Mouse (Mus musculus) stomach, postnatal 0 days (tissue): ENCODE measurements around the gene Skap2. TPM values are rescaled to one million over a fixed set of nuclear protein-coding genes. Genes with fewer than 3 reads are reported as not detected.

Source experiments
- ATAC-seq: fragments of 200-750 bp; cut with Nextera tagmentation; 2 replicates; pipeline ENCODE4 v1.8.0; 2017; ENCODE audit not compliant: low FRiP score, low TSS enrichment
- DNase-seq: peaks from one replicate; pipeline ENCODE4 v3.0.0-alpha.2; 2016; ENCODE audit warnings: low spot score
- H3K27ac ChIP-seq: fragments of 300-500 bp; sonication (generic); replicated peaks from 2 replicates; pipeline ENCODE4 v1.5.1; 2014; ENCODE audit warnings: mild to moderate bottlenecking, control low read depth
- H3K27me3 ChIP-seq: fragments of 300-500 bp; sonication (generic); 2 replicates; pipeline ENCODE4 v1.6.1; 2014; ENCODE audit warnings: low read length; ENCODE audit not compliant: control insufficient read depth, insufficient read depth
- H3K36me3 ChIP-seq: fragments of 300-500 bp; sonication (generic); 2 replicates; pipeline ENCODE4 v1.6.1; 2014; ENCODE audit warnings: low read length, mixed read lengths; ENCODE audit not compliant: control insufficient read depth, insufficient read depth
- H3K4me1 ChIP-seq: fragments of 300-500 bp; sonication (generic); replicated peaks from 2 replicates; pipeline ENCODE4 v1.6.1; 2014; ENCODE audit warnings: antibody characterized with exemption; ENCODE audit not compliant: control insufficient read depth, insufficient read depth
- H3K4me2 ChIP-seq: fragments of 300-500 bp; sonication (generic); replicated peaks from 2 replicates; pipeline ENCODE4 v1.6.1; 2014; ENCODE audit warnings: low read depth, mild to moderate bottlenecking, control low read depth, moderate library complexity
- H3K4me3 ChIP-seq: fragments of 300-500 bp; sonication (generic); 2 replicates; pipeline ENCODE4 v1.5.1; 2014; ENCODE audit warnings: low read depth, low read length, control low read depth
- H3K9ac ChIP-seq: fragments of 300-500 bp; sonication (generic); 2 replicates; pipeline ENCODE4 v1.6.1; 2014; ENCODE audit warnings: mild to moderate bottlenecking, low read length, control low read depth, mixed read lengths
- H3K9me3 ChIP-seq: fragments of 300-500 bp; sonication (generic); 2 replicates; pipeline ENCODE4 v1.6.1; 2016; ENCODE audit warnings: low read length; ENCODE audit not compliant: control insufficient read depth
- CTCF ChIP-seq: IDR thresholded peaks from 2 replicates; pipeline ENCODE4 v1.5.1; 2016; ENCODE audit warnings: antibody characterized with exemption, low read depth, mild to moderate bottlenecking, moderate library complexity
- EP300 ChIP-seq: optimal IDR thresholded peaks from 2 replicates; pipeline ENCODE3; 2016; ENCODE audit warnings: antibody characterized with exemption
- WGBS: fragments of 180-500 bp; shearing (Covaris S2); extraction: QIAGEN DNeasy Blood & Tissue Kit; methylation state at CpG from one replicate; pipeline ENCODE4 v1.1.7; 2014; 5-methylcytosine and 5-hydroxymethylcytosine counted together
- polyA plus RNA-seq: library from polyadenylated mRNA; unstranded; fragments of >200 nt; fragmentation: Nextera tagmentation; extraction: Ambion mirVana; gene quantifications from 2 replicates; pipeline ENCODE4 v1.2.1, GENCODE M21; 2015

Gene Skap2
- polyA plus RNA-seq, 1 experiment from 2014 or later: 27.3 TPM

- no peaks in the 10 kb centered on the region for H3K9me3 ChIP-seq
- H3K27me3 ChIP-seq: no peaks in the 10 kb centered on the region
- DNase-seq (no peak), ATAC-seq (peak; percentile 35; the same call in 1 of the 2 replicates)
- TF ChIP-seq CTCF: 0 out of 2 replicates have a peak, but pooled peaks have one; percentile 11
- TF ChIP-seq EP300: peak; percentile 85
- H3K9ac ChIP-seq: no peak overlapping the region
- 31% methylated on average over 13 of the region's 13 CpGs for WGBS
- H3K4me3 ChIP-seq: no peak overlapping the region
- H3K36me3 ChIP-seq: no peaks in the 10 kb centered on the region
- peak overlapping the region; percentile 34; the same call in 1 of the 2 replicates for H3K4me2 ChIP-seq
- peak overlapping the region; percentile 59 for H3K27ac ChIP-seq
- H3K4me1 ChIP-seq: peaks cover 7% of the 10 kb centered on the region; the same call in 1 of the 2 replicates
Observed at GRCm38 (mm10) chr6:51881181-51881968, 131.0 kb downstream of the Skap2 start.

GRCm38 (mm10) chr6:51880778-51881177 lies 131.6 kb downstream of the Skap2 start:
- peak overlapping the region; percentile 59 for H3K27ac ChIP-seq
- TF ChIP-seq EP300 (no peak), CTCF (no peak)
- ATAC-seq (no peak), DNase-seq (peak; percentile 40)
- H3K36me3 ChIP-seq: no peaks in the 10 kb centered on the region
- H3K9ac ChIP-seq: no peak overlapping the region
- no peaks in the 10 kb centered on the region for H3K27me3 ChIP-seq
- H3K4me1 ChIP-seq: peaks cover 7% of the 10 kb centered on the region; the same call in 1 of the 2 replicates
- WGBS: 45% methylated on average over 6 of the region's 6 CpGs
- no peaks in the 10 kb centered on the region for H3K9me3 ChIP-seq
- peak overlapping the region; percentile 34; the same call in 1 of the 2 replicates for H3K4me2 ChIP-seq
- H3K4me3 ChIP-seq: no peak overlapping the region

DNA sequence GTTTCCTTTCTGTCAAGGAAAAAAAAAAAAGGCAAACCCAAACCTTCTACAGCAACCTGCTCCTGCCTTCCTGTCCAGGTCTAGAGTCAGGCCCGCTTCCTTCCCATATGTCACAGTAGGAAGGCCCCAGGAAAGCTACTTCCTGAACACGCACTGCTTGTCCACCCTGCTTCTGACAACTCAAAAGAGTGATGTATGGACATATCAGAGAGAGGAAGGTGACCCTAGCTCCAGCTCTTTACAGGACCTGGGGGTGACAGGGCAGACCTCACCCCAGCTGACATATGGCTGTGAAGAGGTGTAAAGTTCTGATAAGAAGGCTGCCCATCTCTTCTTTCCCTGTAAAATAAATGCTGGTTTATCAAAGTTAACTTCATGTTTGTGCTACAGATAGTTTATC lies 133.8 kb downstream of the Skap2 start:
- TF ChIP-seq CTCF: no peak
- no peak for TF ChIP-seq EP300
- ATAC-seq (no peak), DNase-seq (no peak)
- no peak overlapping the region for H3K9ac ChIP-seq
- H3K4me3 ChIP-seq: no peak overlapping the region
- WGBS: 86% methylated on average over 2 of the region's 2 CpGs
- H3K4me2 ChIP-seq: no peak overlapping the region
- H3K36me3 ChIP-seq: no peaks in the 10 kb centered on the region
- no peak overlapping the region for H3K27ac ChIP-seq
- no peaks in the 10 kb centered on the region for H3K9me3 ChIP-seq
- no peaks in the 10 kb centered on the region for H3K27me3 ChIP-seq
- peaks cover 7% of the 10 kb centered on the region; the same call in 1 of the 2 replicates for H3K4me1 ChIP-seq

DNA sequence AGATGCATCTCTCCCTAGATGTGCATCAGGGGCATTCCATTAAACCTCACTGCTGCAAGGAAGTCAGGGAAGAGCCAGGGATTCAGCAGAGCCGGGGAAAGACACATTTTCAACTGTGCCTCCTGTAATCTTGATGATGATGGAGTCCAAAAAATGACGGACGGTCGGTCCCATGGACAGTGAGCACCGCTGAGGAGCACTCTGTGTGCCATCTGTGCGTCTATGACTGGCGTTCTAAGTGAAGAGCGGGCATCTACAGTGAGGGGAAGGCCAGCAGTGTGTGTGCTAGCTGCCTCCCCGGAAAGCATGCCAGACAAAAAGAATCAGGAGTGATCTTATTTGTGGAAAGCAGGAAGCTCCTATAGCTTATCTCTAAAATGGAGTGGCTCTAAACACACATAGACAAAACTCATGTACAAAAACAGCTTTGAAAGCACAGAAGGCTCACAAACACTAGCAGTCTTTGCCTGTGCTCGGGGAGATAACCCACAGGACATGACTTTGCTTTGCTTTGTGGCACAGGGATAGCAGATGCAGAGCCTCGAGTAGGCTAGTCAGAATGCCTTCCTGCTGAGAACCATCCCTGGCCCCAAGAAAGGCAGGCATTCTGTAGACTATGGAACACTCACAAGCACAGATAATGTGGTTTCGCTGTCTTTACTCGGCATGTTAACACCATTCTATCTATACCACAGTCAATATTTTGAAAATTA lies 135.4 kb downstream of the Skap2 start:
- no peak for DNase-seq
- Histone ChIP-seq H3K9ac (no peak overlapping the region), H3K27ac (no peak overlapping the region), H3K4me3 (no peak overlapping the region), H3K4me1 (peaks cover 7% of the 10 kb centered on the region; the same call in 1 of the 2 replicates), H3K27me3 (no peaks in the 10 kb centered on the region), H3K4me2 (no peak overlapping the region), H3K9me3 (no peaks in the 10 kb centered on the region), H3K36me3 (no peaks in the 10 kb centered on the region)
- TF ChIP-seq CTCF (no peak), EP300 (no peak)
- WGBS: 83% methylated on average over 13 of the region's 13 CpGs
- no peak for ATAC-seq

DNA sequence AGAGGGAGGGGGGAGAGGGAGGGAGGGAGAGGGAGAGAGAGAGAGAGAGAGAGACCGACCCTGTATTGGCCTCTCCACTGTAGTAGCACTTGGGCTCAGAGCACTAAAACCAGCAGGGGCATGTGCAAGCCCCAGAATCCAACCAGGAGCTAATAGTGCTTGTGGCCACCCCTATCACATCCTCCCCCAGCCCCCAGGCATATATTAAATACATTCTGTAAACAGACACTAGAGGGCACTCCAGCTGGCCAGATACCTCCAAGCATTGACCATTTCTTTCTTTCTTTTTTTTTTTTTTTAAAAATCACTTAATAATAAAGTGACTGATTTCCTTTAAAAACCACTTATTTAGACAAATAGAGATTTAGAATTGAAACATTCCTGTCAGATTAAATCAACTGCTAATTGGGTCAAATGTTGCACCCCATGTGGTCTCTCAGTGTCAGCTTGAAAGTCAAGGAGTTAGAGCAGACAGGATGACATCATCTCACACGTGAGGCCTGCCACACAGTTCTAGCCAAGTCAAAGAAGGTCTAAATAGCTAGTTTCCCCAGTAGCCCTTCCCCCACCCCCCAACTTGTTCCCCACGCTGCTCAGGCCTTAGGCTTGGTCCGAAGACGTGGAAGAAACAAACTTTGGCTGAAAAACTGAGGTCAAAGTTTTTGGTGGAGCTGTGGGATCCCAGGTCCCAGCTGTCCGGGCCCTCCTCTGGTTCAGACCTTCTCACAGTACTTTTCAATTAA lies 136.3 kb downstream of the Skap2 start:
- Histone ChIP-seq H3K9me3 (no peaks in the 10 kb centered on the region), H3K27ac (no peak overlapping the region), H3K4me2 (no peak overlapping the region), H3K9ac (no peak overlapping the region), H3K4me1 (peaks cover 4% of the 10 kb centered on the region; the same call in 1 of the 2 replicates), H3K36me3 (no peaks in the 10 kb centered on the region), H3K27me3 (no peaks in the 10 kb centered on the region), H3K4me3 (no peak overlapping the region)
- TF ChIP-seq EP300: no peak
- TF ChIP-seq CTCF: peak; percentile 75
- DNase-seq: peak; percentile 23
- 45% methylated on average over 6 of the region's 6 CpGs for WGBS
- peak; percentile 49; the same call in 1 of the 2 replicates for ATAC-seq
